Mouse (Mus musculus): ENCODE data around the gene Ddx21. TPM values are rescaled to one million over a fixed set of nuclear protein-coding genes. Genes with fewer than 3 reads are reported as not detected.

The Ddx21 gene
- total and polyA plus RNA-seq, 3 experiments: 114 to 327 (median 145) TPM

- Histone ChIP-seq H3K4me1 (ENCODE audit: control insufficient read depth in 1 of 2, insufficient read depth in 2 of 2) (peaks cover 10 to 60% of the 10 kb centered on the region in 2 experiments), H3K9ac (ENCODE audit: insufficient read depth, low read depth) (peak overlapping the region; percentile 73), H3K4me2 (ENCODE audit: insufficient read depth, low read depth, poor library complexity, severe bottlenecking) (peak overlapping the region; percentile 96), H3K36me3 (replicated peaks in 1 of 2; ENCODE audit: control insufficient read depth in 1 of 2, insufficient read depth in 1 of 2, low read length in 1 of 2) (peaks cover 9 to 17% of the 10 kb centered on the region in 2 experiments), H3K27me3 (replicated peaks) (no peaks in the 10 kb centered on the region), H3K9me3 (replicated peaks; ENCODE audit: low read length) (no peaks in the 10 kb centered on the region), H3K4me3 (replicated peaks in 1 of 3; ENCODE audit: low read depth in 2 of 3, low read length in 2 of 3, poor library complexity in 1 of 3) (peak overlapping the region; percentile 23 to 48 (median 41)), H3K27ac (ENCODE audit: insufficient read depth, low read depth) (peak overlapping the region; percentile 100), H3K79me2 (replicated peaks; ENCODE audit: control insufficient read depth, extremely low read depth, insufficient read depth, poor library complexity, severe bottlenecking) (no peaks in the 10 kb centered on the region)
- TF ChIP-seq GABPA (IDR thresholded peaks at IDR 0.05; ENCODE audit: insufficient replicate concordance, low read depth, low read length): no peak
- peak; percentile 55; the same call in 1 of the 2 replicates for TF ChIP-seq TBP (conservative IDR thresholded peaks at IDR 0.05; ENCODE audit: low read depth, low read length)
- TF ChIP-seq JUN (IDR thresholded peaks at IDR 0.05; ENCODE audit: insufficient read depth, low read depth, low read length): peak; percentile 85
- no peak for TF ChIP-seq CTCF (conservative IDR thresholded peaks at IDR 0.05 in 1 of 2, IDR thresholded peaks at IDR 0.05 in 1 of 2; ENCODE audit: low read depth in 2 of 2, low read length in 2 of 2)
- TF ChIP-seq NELFE (IDR thresholded peaks at IDR 0.05; ENCODE audit: low read depth, low read length): no peak
- TF ChIP-seq MXI1 (IDR thresholded peaks at IDR 0.05; ENCODE audit: low read depth, low read length): peak; percentile 75
- peak; percentile 79; the same call in 1 of the 2 replicates for TF ChIP-seq RCOR1 (conservative IDR thresholded peaks at IDR 0.05; ENCODE audit: low read depth, low read length)
- TF ChIP-seq POLR2AphosphoS2 (IDR thresholded peaks at IDR 0.05; ENCODE audit: low read depth, low read length): no peak
- TF ChIP-seq HCFC1 (IDR thresholded peaks at IDR 0.05; ENCODE audit: low read depth, low read length): peak; percentile 51; the same call in 1 of the 2 replicates
- no peak; the same call in 1 of the 2 replicates for TF ChIP-seq E2F4 (IDR thresholded peaks at IDR 0.05; ENCODE audit: insufficient replicate concordance, low read depth, low read length)
- peak; percentile 14 for TF ChIP-seq RAD21 (IDR thresholded peaks at IDR 0.05; ENCODE audit: low read depth, low read length)
- TF ChIP-seq USF1 (IDR thresholded peaks at IDR 0.05; ENCODE audit: low read depth, low read length): no peak
- TF ChIP-seq SIN3A (IDR thresholded peaks at IDR 0.05; ENCODE audit: low read length): peak; percentile 71; the same call in 1 of the 2 replicates
- TF ChIP-seq MAZ (IDR thresholded peaks at IDR 0.05; ENCODE audit: low read depth, low read length): peak; percentile 95
- TF ChIP-seq MEF2A (IDR thresholded peaks at IDR 0.05; ENCODE audit: borderline replicate concordance, low read depth, low read length): peak; percentile 92
- TF ChIP-seq MAX (IDR thresholded peaks at IDR 0.05; ENCODE audit: low read length): peak; percentile 75
- no peak for TF ChIP-seq PAX5 (IDR thresholded peaks at IDR 0.05; ENCODE audit: low read length)
- peak; percentile 74 for TF ChIP-seq ZMIZ1 (IDR thresholded peaks at IDR 0.05; ENCODE audit: low read depth, low read length)
- TF ChIP-seq NRF1 (IDR thresholded peaks at IDR 0.05; ENCODE audit: low read depth, low read length): no peak; the same call in 1 of the 2 replicates
- peak; percentile 90 for TF ChIP-seq BHLHE40 (IDR thresholded peaks at IDR 0.05; ENCODE audit: low read depth, low read length)
- TF ChIP-seq ETS1 (conservative IDR thresholded peaks at IDR 0.05; ENCODE audit: low read depth, low read length): peak; percentile 99
- peak; percentile 93 for TF ChIP-seq TCF12 (IDR thresholded peaks at IDR 0.05; ENCODE audit: low read depth, low read length)
- TF ChIP-seq KAT2A (IDR thresholded peaks at IDR 0.05; ENCODE audit: insufficient replicate concordance, low read length): peak; percentile 60; the same call in 1 of the 2 replicates
- peak; percentile 24 for TF ChIP-seq SMC3 (IDR thresholded peaks at IDR 0.05; ENCODE audit: low read depth, low read length)
- peak; percentile 64; the same call in 1 of the 2 replicates for TF ChIP-seq UBTF (IDR thresholded peaks at IDR 0.05; ENCODE audit: low read depth, low read length)
- TF ChIP-seq JUND (conservative IDR thresholded peaks at IDR 0.05; ENCODE audit: low read depth, low read length): peak; percentile 85
- peak; percentile 94 for TF ChIP-seq IRF4 (IDR thresholded peaks at IDR 0.05; ENCODE audit: low read depth, low read length)
- TF ChIP-seq CHD2 (IDR thresholded peaks at IDR 0.05; ENCODE audit: low read length): peak; percentile 82
- TF ChIP-seq EP300 (IDR thresholded peaks at IDR 0.05; ENCODE audit: low read length): peak; percentile 97
- TF ChIP-seq ZKSCAN1 (IDR thresholded peaks at IDR 0.05; ENCODE audit: borderline replicate concordance, low read depth, low read length): no peak
- TF ChIP-seq MYC (IDR thresholded peaks at IDR 0.05; ENCODE audit: low read depth, low read length): peak; percentile 92
- TF ChIP-seq MAFK (IDR thresholded peaks at IDR 0.05; ENCODE audit: insufficient replicate concordance, low read length): peak; percentile 85
- peak; percentile 63 for TF ChIP-seq POLR2A (IDR thresholded peaks at IDR 0.05; ENCODE audit: low read depth, low read length)
- peak; percentile 79 for TF ChIP-seq ELF1 (IDR thresholded peaks at IDR 0.05; ENCODE audit: low read depth, low read length)
- TF ChIP-seq ZC3H11A (IDR thresholded peaks at IDR 0.05; ENCODE audit: low read depth, low read length): no peak
- no peak for TF ChIP-seq USF2 (conservative IDR thresholded peaks at IDR 0.05; ENCODE audit: low read depth, low read length)
- peak; percentile 71; the same call in 1 of the 2 replicates for TF ChIP-seq CHD1 (IDR thresholded peaks at IDR 0.05; ENCODE audit: low read depth, low read length)
- DNase-seq (ENCODE audit: extremely low read depth): peak; percentile 98
- dilution Hi-C loops (cut with MboI; ENCODE audit: extremely low pct_ligation_motif_present, extremely low pct_unique_long_range_greater_than_20kb, low sequenced_read_pairs): no loop called here
- in situ Hi-C loops (cut with MboI; ENCODE audit: low pct_ligation_motif_present, low pct_unique_long_range_greater_than_20kb, low sequenced_read_pairs): loop anchor here (5.0 kb wide), 1 partner anchor 36 kb away; no protein-coding TSS in a partner anchor
Observed at GRCm38 (mm10) chr10:62543399-62543808, 58.7 kb downstream of the Ddx21 start.
